Mouse (Mus musculus) lung, postnatal 0 days (tissue): ENCODE measurements around the gene Nr2c1. TPM values are rescaled to one million over a fixed set of nuclear protein-coding genes. Genes with fewer than 3 reads are reported as not detected.

Source experiments
- ATAC-seq: fragments of 200-750 bp; cut with Nextera tagmentation; 2 replicates; pipeline ENCODE4 v1.8.0; 2017; ENCODE audit warnings: moderate library complexity
- DNase-seq: peaks from one replicate; pipeline ENCODE4 v3.0.0-alpha.2; 2016; ENCODE audit warnings: low spot score
- H3K27ac ChIP-seq: fragments of 300-500 bp; sonication (generic); 2 replicates; pipeline ENCODE4 v1.5.1; 2014; ENCODE audit warnings: antibody characterized with exemption, mild to moderate bottlenecking, low read length, mixed read lengths
- H3K27me3 ChIP-seq: fragments of 300-500 bp; sonication (generic); replicated peaks from 2 replicates; pipeline ENCODE4 v1.6.1; 2014; ENCODE audit warnings: low read length, mixed read lengths; ENCODE audit not compliant: insufficient read depth
- H3K36me3 ChIP-seq: fragments of 300-500 bp; sonication (generic); 2 replicates; pipeline ENCODE4 v1.6.1; 2014; ENCODE audit warnings: low read length, mixed read lengths; ENCODE audit not compliant: insufficient read depth
- H3K4me1 ChIP-seq: fragments of 300-500 bp; sonication (generic); 2 replicates; pipeline ENCODE4 v1.6.1; 2014; ENCODE audit warnings: antibody characterized with exemption, low read depth, low read length, mixed read lengths; ENCODE audit not compliant: insufficient read depth
- H3K4me2 ChIP-seq: fragments of 300-500 bp; sonication (generic); replicated peaks from 2 replicates; pipeline ENCODE4 v1.6.1; 2014; ENCODE audit warnings: low read depth, mild to moderate bottlenecking, low read length, moderate library complexity, mixed read lengths
- H3K4me3 ChIP-seq: fragments of 300-500 bp; sonication (generic); 2 replicates; pipeline ENCODE4 v1.5.1; 2014; ENCODE audit warnings: low read depth, low read length
- H3K9ac ChIP-seq: fragments of 300-500 bp; sonication (generic); replicated peaks from 2 replicates; pipeline ENCODE4 v1.6.1; 2014; ENCODE audit warnings: low read depth, mild to moderate bottlenecking
- H3K9me3 ChIP-seq: fragments of 300-500 bp; sonication (generic); 2 replicates; pipeline ENCODE4 v1.6.1; 2016; ENCODE audit warnings: low read length, mixed read lengths
- CTCF ChIP-seq: IDR thresholded peaks from 2 replicates; pipeline ENCODE4 v1.5.1; 2016; ENCODE audit warnings: antibody characterized with exemption, mild to moderate bottlenecking
- EP300 ChIP-seq: IDR thresholded peaks from 2 replicates; pipeline ENCODE4 v1.6.1; 2016; ENCODE audit warnings: antibody characterized with exemption, mild to moderate bottlenecking, control low read depth
- WGBS: fragments of 180-500 bp; shearing (Covaris S2); extraction: QIAGEN DNeasy Blood & Tissue Kit; methylation state at CpG from one replicate; pipeline ENCODE4 v1.1.7; 2014; 5-methylcytosine and 5-hydroxymethylcytosine counted together
- polyA plus RNA-seq: library from polyadenylated mRNA; unstranded; fragments of >200 nt; fragmentation: Nextera tagmentation; extraction: Ambion mirVana; gene quantifications from 2 replicates; pipeline ENCODE4 v1.2.1, GENCODE M21; 2015

Nr2c1 gene
- polyA plus RNA-seq, 1 experiment from 2014 or later, result 5.4 TPM

DNA sequence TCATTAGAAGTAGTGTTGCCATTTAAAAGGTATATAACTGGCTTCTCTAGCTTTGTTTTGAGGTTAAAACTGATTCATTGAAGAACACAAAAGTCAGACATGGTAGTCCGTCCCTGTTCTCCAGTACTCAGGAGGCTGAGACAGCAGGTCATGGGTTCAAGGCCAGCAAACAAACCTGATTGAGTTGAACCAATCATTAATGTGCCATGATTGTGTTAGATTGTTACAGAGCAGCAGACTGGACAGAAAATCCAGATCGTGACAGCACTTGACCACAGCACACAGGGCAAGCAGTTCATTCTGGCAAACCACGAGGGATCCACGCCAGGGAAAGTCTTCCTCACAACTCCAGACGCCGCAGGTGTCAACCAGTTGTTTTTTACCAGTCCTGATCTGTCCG is 14.2 kb downstream of the Nr2c1 start:
- Histone ChIP-seq H3K9me3 (no peaks in the 10 kb centered on the region), H3K36me3 (peaks cover 9% of the 10 kb centered on the region), H3K4me2 (no peak overlapping the region), H3K4me3 (no peak overlapping the region), H3K27me3 (no peaks in the 10 kb centered on the region), H3K27ac (no peak overlapping the region), H3K4me1 (no peaks in the 10 kb centered on the region), H3K9ac (no peak overlapping the region)
- ATAC-seq, result no peak
- no peak for DNase-seq
- WGBS, result 93% methylated on average over 7 of the region's 7 CpGs
- TF ChIP-seq CTCF (no peak), EP300 (no peak)

DNA sequence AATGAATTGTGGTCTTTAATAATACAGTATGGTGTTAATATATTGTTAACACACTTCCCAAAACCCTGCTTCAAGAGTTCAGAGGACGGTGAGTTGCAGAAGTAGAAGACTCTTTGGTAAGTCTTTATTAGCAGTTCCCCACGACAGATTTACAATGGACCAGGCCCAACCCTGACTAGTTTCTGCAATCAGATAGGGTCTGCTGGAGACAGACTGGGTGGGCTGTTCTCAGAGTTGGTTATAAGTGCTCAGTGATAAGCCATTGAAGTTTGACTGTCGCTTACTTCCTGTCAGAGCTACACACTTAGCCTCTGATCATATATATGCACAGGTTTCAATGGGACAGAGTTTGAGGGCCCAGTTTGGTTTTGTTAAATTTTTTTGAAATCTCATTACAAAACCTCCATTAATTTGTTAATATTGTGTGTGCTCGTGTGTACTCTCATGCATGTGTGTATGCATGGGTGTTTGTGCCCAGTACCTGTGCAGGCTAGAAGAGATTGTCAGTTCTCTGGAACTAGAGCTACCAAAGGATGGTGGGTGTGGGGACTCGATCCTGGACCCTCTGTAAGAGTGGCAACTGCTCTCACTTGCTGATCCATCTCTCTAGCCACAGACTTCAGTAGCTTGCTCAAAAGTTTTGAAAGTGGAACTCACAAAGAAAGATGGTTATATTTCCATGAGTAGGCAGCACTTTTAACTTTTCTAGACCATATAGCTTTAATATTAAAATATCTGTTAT is 16.5 kb downstream of the Nr2c1 start:
- TF ChIP-seq EP300 (no peak), CTCF (no peak)

DNA sequence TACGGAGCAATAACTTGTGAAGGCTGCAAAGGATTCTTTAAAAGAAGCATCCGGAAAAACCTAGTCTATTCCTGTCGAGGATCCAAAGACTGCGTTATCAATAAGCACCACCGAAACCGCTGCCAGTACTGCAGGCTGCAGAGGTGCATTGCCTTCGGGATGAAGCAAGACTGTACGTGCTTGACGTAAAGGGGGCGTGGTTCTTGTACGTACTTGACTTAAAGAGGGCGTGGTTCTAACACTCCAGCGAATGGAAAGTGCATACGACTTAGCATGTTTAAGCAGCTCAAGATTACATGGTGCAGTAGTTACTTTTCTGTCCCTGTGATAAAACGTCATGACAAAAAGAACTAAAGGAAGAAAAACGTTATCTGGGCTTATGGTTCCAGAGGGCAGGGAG is 17.6 kb downstream of the Nr2c1 start:
- TF ChIP-seq CTCF (no peak), EP300 (no peak)
- no peak overlapping the region for H3K9ac ChIP-seq
- no peak overlapping the region for H3K4me2 ChIP-seq
- no peak overlapping the region for H3K4me3 ChIP-seq
- H3K27ac ChIP-seq, result no peak overlapping the region
- no peaks in the 10 kb centered on the region for H3K27me3 ChIP-seq
- ATAC-seq (no peak), DNase-seq (no peak)
- H3K9me3 ChIP-seq, result no peaks in the 10 kb centered on the region
- no peaks in the 10 kb centered on the region for H3K4me1 ChIP-seq
- H3K36me3 ChIP-seq, result peaks cover 18% of the 10 kb centered on the region
- WGBS, result 79% methylated on average over 16 of the region's 16 CpGs

More for the DNA sequence above, 16.5 kb downstream of the Nr2c1 start:
- no peak overlapping the region for H3K9ac ChIP-seq
- no peaks in the 10 kb centered on the region for H3K9me3 ChIP-seq
- H3K36me3 ChIP-seq, result peaks cover 10% of the 10 kb centered on the region
- no peak overlapping the region for H3K4me2 ChIP-seq
- ATAC-seq (no peak), DNase-seq (no peak)
- no peaks in the 10 kb centered on the region for H3K27me3 ChIP-seq
- H3K4me3 ChIP-seq, result no peak overlapping the region
- H3K27ac ChIP-seq, result no peak overlapping the region
- 83% methylated on average over 5 of the region's 5 CpGs for WGBS
- no peaks in the 10 kb centered on the region for H3K4me1 ChIP-seq

DNA sequence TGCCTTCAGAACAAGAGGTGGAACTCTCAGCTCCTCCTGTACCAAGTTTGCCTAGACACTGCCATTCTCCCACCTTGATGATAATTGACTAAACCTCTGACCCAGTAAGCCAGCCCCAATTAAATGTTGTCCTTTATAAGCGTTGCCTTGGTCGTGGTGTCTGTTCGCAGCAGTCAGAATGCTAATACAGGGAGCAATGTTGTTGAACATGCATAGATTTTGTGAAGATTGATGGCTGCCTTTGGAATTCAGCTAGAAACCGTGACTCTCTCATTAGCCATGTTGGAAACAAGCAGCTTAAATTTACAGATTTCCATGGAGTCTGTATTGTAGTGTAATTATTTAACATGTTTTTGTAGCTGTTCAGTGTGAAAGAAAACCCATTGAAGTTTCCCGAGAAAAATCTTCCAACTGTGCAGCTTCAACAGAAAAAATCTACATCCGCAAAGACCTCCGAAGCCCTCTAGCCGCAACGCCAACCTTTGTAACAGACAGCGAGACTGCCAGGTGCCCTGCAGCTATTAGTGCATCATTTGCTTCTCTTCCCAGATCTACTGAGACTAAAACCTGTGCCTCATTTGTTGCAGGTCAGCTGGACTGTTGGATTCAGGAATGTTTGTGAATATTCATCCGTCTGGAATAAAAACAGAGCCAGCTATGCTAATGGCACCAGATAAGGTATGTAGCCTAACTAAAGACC is 19.4 kb downstream of the Nr2c1 start:
- H3K27ac ChIP-seq, result no peak overlapping the region
- H3K4me3 ChIP-seq, result no peak overlapping the region
- no peak overlapping the region for H3K4me2 ChIP-seq
- no peak overlapping the region for H3K9ac ChIP-seq
- ATAC-seq (no peak), DNase-seq (no peak)
- no peaks in the 10 kb centered on the region for H3K4me1 ChIP-seq
- WGBS, result 94% methylated on average over 11 of the region's 11 CpGs
- H3K27me3 ChIP-seq, result no peaks in the 10 kb centered on the region
- TF ChIP-seq CTCF, result no peak
- no peak for TF ChIP-seq EP300
- no peaks in the 10 kb centered on the region for H3K9me3 ChIP-seq
- peaks cover 18% of the 10 kb centered on the region for H3K36me3 ChIP-seq

DNA sequence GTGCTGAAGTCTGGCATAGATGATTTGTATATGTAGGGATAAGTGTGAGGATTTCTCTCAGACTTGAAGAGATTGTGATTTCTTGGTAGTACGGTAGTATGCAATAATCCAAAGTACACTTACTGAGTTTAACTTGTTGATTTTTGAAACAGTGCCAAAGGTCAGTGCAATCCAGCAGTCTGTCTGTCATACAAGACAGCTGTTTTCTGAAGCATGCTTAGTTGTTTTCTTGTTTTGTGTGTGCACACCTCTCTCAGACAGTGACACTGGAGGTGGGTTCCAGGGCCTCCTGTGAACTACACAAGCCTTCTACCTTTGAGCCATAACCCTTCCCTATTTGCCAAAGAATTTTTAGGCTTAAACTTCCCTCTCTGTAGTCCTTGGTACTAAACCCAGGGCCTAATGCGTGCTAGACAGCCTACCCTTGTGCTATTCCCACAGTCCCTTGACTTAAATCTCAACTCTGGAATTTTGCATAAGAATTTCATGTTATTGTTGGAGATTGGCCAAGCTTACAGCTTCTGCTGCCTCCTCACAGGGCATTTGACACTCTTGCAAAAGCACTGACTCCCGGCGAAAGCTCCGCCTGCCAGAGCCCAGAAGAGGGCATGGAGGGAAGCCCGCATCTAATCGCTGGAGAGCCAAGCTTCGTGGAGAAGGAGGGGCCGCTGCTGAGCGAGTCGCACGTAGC is 23.8 kb downstream of the Nr2c1 start:
- Histone ChIP-seq H3K27me3 (no peaks in the 10 kb centered on the region), H3K4me3 (no peak overlapping the region), H3K36me3 (peaks cover 26% of the 10 kb centered on the region; the same call in 1 of the 2 replicates), H3K4me2 (no peak overlapping the region), H3K27ac (no peak overlapping the region), H3K4me1 (no peaks in the 10 kb centered on the region), H3K9me3 (no peaks in the 10 kb centered on the region), H3K9ac (no peak overlapping the region)
- ATAC-seq (peak; percentile 63), DNase-seq (peak; percentile 69)
- 46% methylated on average over 12 of the region's 12 CpGs for WGBS
- no peak for TF ChIP-seq EP300
- TF ChIP-seq CTCF, result no peak

DNA sequence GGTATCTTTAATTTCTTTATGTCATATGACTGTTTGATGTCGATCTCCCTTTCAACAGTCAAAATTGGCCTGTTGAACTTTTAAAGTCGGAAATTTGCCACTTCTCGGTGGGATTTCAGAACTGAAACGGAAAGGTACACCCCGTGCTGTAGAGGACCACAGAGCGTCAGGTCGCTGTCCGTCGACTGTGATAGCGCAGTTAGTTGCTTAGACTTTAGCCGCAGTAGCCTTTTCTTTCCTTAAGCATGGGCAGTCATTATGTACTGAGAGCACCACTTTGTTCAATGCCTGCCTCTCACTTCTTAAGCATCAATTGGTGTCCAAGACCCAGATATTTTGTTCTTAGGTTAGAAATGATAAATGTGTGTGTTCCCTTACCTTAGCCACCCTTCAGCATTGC is 24.3 kb downstream of the Nr2c1 start:
- no peak for DNase-seq
- Histone ChIP-seq H3K36me3 (peaks cover 26% of the 10 kb centered on the region; the same call in 1 of the 2 replicates), H3K4me2 (no peak overlapping the region), H3K4me3 (no peak overlapping the region), H3K9ac (no peak overlapping the region), H3K4me1 (no peaks in the 10 kb centered on the region), H3K27me3 (no peaks in the 10 kb centered on the region), H3K9me3 (no peaks in the 10 kb centered on the region), H3K27ac (no peak overlapping the region)
- no peak for TF ChIP-seq EP300
- TF ChIP-seq CTCF, result no peak
- 79% methylated on average over 11 of the region's 11 CpGs for WGBS
- no peak for ATAC-seq
